Mouse (Mus musculus) lung, postnatal 0 days (tissue): Measurements from ENCODE around the gene Tab3.

Experiments
- CTCF ChIP-seq: IDR thresholded peaks from 2 replicates; pipeline ENCODE4 v1.5.1; 2016; ENCODE audit warnings: antibody characterized with exemption, mild to moderate bottlenecking
- EP300 ChIP-seq: IDR thresholded peaks from 2 replicates; pipeline ENCODE4 v1.6.1; 2016; ENCODE audit warnings: antibody characterized with exemption, mild to moderate bottlenecking, control low read depth

- TF ChIP-seq EP300, result peak; percentile 73
- TF ChIP-seq CTCF, result no peak
Measured at GRCm38 (mm10) chrX:85573532-85574181, at the start of gene Tab3.
